Mouse (Mus musculus): Measurements from ENCODE around the gene Il1r1.

DNA sequence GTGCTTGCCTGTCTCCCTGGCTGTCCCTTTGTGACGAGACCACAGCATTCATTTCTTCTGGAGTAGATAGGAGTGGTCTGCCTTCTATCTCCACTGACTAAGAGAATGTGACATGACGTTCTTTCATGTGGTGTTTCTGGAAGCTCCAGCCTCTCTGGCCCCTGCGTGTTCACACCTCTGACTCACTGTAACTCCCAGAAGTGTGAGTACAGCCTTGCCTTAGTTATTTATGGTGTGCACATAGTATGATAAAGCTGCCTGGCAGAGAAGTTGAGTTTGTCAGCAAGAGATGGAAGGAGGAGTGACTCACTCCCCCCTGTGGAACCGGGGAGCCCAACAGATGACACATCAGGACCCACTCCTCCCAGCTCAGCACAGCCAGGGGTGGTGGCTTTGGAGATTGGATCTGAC, 133.9 kb downstream of the Il1r1 start:
- TF ChIP-seq POLR2A (IDR thresholded peaks at IDR 0.05; ENCODE audit: borderline replicate concordance, low read depth, low read length) (no peak), CTCF (IDR thresholded peaks at IDR 0.05; ENCODE audit: low read depth, low read length) (no peak)

Measured in bone marrow macrophage, adult 2 months (primary cell).